Mouse (Mus musculus) olfactory bulb, adult 2 months (tissue): ENCODE data around the gene Lta. TPM values are rescaled to one million over a fixed set of nuclear protein-coding genes. Genes with fewer than 3 reads are reported as not detected.

Experiments used
- H3K27ac ChIP-seq: fragments of 200-500 bp; 2 replicates; pipeline ENCODE4 v1.5.1; 2012; ENCODE audit warnings: low read depth, low read length; ENCODE audit not compliant: insufficient read depth
- H3K4me1 ChIP-seq: fragments of 200-500 bp; 2 replicates; pipeline ENCODE4 v1.6.1; 2012; ENCODE audit warnings: low read length; ENCODE audit not compliant: control insufficient read depth, insufficient read depth
- H3K4me3 ChIP-seq: fragments of 200-500 bp; 2 replicates; pipeline ENCODE4 v1.5.1; 2012; ENCODE audit warnings: mild to moderate bottlenecking, low read depth, low read length, moderate library complexity; ENCODE audit not compliant: insufficient read depth
- CTCF ChIP-seq: fragments of 200-500 bp; IDR thresholded peaks from 2 replicates; pipeline ENCODE4 v1.5.1; 2012; ENCODE audit warnings: low read depth, mild to moderate bottlenecking, low read length, moderate library complexity; ENCODE audit not compliant: insufficient read depth
- POLR2A ChIP-seq: fragments of 200-500 bp; IDR thresholded peaks from 2 replicates; pipeline ENCODE4 v1.6.1; 2012; ENCODE audit warnings: mild to moderate bottlenecking, low read depth, low read length, moderate library complexity; ENCODE audit not compliant: insufficient read depth
- WGBS: fragments of 180-500 bp; shearing (Covaris S2); methylation state at CpG from one replicate; pipeline ENCODE4 v1.1.7; 2018; 5-methylcytosine and 5-hydroxymethylcytosine counted together
- polyA plus RNA-seq: library from polyadenylated mRNA; stranded (reverse); fragments of >200 nt; gene quantifications from 2 replicates; pipeline ENCODE4 v1.2.4, GENCODE M21; 2012; ENCODE audit warnings: low replicate concordance; ENCODE audit not compliant: missing spikeins, insufficient read depth, insufficient read length

The Lta gene
- polyA plus RNA-seq, 1 experiment: not detected

DNA sequence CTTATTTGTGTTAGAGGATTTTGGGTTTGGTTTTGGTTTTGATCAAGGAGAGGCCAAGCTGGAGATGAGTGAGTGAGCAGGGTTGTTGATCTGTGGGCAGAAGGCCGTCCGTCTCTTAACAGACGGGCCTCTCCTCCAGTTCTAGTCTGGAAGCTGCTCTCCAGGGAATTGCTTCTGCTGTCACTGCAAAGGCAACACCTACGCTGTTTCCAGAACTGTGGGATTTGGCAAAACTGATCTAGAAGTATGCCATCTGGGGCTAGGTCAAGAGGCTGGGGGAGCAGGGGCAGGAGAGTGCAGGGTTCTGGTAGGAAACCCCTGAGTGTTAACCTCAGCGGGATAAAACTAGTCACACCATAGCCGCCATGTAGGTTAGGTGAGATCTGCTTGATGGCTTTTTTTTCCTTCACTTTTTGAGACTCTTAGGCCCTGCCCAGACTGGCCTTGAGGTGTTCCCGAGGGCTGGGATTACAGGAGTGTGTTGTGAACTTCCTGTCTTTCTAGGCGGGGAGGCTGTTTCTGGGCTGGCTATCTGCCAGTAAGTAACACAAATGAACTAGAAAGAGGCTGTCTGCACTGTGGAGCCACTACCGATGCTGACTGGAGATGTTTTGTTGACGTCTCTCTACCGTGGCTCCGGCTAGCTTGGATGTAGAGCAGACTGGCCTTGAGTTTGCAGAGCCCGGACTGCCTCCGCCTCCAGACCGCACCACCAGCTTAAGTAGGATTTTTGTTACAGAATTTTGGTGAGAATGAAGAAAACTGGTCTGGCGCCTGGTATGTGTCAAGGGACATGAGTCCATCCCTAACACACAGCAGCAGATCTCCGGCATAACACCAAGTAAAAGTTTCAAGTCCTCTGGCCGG is 28.2 kb upstream of the Lta start, which contains the start of gene Atp6v1g2:
Gene Atp6v1g2, plus strand, starts transcription at position 547 of the 867 bp plus-strand sequence.
- Histone ChIP-seq H3K4me1 (peaks cover 19% of the 10 kb centered on the region), H3K27ac (no peak within 1 kb of the TSS), H3K4me3 (no peak within 1 kb of the TSS)
- 61% methylated on average over 18 of the region's 18 CpGs for WGBS
- no peak for TF ChIP-seq CTCF
- TF ChIP-seq POLR2A: no peak

DNA sequence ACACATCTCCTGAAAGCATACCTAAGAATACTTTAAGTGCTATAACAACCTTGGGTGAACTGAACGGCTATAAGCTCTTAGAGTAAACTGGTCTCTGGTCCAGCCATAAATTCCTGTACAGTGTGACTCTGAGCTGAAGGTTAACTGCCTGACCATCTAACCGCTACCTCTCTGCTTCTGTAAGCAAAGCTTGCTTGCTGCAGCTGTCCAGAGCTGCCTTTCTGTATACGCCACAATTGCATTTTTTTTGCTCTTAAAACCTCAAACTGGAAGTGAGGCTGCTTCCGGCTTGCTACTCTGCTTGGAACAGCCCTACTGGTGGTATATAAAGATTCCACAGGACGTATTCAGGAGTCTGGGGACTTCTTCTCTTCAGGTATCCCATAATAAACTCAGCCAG is 27.5 kb upstream of the Lta start:
- no peak for TF ChIP-seq CTCF
- no peak for TF ChIP-seq POLR2A
- Histone ChIP-seq H3K27ac (no peak overlapping the region), H3K4me3 (no peak overlapping the region), H3K4me1 (peaks cover 22% of the 10 kb centered on the region)
- 89% methylated on average over 5 of the region's 5 CpGs for WGBS

DNA sequence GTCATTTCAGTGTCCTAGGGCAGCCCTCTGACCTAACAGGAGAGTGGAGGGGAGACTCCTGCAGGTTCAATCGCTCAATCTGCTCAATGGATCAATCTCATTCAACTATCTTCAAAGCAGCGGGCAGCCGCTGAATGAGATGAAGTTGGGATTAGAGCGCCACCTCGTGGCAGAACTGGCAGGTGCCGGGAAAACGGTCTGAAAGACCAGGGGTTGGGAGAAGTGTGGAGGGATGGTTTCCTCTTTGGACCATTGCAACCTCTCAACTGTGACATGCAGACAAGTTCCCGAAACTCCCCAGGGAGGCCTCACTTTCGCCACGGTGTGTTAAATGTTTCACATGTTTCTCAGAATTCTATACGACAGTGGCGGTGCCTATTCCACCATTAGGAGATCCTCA is 26.9 kb upstream of the Lta start:
- TF ChIP-seq POLR2A (no peak), CTCF (peak; percentile 86)
- peaks cover 17% of the 10 kb centered on the region for H3K4me1 ChIP-seq

DNA sequence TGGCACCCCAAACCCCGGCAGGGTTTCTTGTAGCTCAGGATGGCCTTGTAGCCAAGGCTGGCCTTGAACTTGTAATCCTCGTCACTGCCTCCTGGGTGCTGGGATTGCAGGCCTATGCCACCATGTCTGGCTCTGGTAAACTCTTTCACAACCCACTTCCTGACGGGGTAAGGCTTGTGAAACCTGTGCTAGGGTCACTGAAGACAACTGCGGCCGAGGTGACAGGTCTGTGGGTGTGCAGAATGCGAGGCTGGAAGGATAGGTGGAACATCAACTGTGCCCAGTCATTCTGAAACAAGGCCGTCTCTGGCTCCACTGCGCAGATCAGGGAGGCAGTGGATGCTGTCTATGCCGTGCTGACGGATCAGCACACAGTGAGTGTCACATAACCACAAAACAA is 25.9 kb upstream of the Lta start:
- Histone ChIP-seq H3K4me3 (no peak overlapping the region), H3K4me1 (peaks cover 16% of the 10 kb centered on the region), H3K27ac (no peak overlapping the region)
- 92% methylated on average over 10 of the region's 10 CpGs for WGBS
- TF ChIP-seq CTCF (no peak), POLR2A (no peak)

More for the DNA sequence above, 26.9 kb upstream of the Lta start:
- WGBS: 13% methylated on average over 12 of the region's 12 CpGs
- Histone ChIP-seq H3K27ac (no peak overlapping the region), H3K4me3 (peak overlapping the region; percentile 14; the same call in 1 of the 2 replicates)

DNA sequence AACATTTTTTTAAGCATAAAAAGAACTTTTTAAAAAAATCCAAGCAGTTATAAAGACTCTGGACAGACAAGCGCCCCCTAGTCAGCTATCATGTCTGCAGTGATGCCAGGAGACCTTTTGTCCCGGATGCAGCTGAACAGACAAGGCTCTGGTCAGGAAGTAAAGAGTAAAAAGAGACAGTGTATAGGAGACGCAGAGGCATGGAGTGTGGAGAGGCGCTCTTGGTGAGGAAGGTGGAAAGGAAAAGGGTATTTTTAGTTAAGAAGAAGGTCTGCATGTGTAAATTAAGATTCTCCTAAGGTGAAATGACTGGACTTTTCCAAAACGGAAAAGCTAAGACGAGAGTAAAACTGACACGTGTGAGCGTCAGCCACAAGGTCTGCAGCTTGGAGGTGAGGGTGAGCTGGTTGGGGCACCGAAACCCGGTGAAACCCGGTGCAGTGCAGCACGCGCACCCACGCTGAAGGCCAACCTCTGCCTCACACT is 21.5 kb upstream of the Lta start:
- 81% methylated on average over 14 of the region's 14 CpGs for WGBS
- Histone ChIP-seq H3K27ac (no peak overlapping the region), H3K4me3 (no peak overlapping the region), H3K4me1 (peaks cover 4% of the 10 kb centered on the region; the same call in 1 of the 2 replicates)
- TF ChIP-seq CTCF (no peak), POLR2A (no peak)

DNA sequence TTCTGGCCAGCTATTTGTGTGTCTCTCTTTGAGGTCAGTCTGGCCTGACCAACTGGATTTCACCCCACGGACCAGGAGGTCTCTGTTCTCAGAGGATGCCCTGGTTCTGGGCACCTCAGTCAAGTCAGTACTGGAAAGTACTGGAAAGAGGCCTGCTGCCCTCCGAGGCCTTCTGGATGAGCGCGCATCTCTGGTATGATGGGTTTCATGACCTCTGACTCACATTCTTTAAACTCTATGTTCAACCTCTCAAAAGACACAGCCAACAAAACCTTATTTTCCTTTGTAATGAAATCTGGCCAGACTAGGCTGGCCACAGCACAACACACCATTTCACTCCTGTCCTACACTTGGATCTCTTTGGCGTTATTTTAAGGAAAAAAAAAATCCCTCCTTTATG is 20.3 kb upstream of the Lta start:
- TF ChIP-seq CTCF (no peak), POLR2A (no peak)

DNA sequence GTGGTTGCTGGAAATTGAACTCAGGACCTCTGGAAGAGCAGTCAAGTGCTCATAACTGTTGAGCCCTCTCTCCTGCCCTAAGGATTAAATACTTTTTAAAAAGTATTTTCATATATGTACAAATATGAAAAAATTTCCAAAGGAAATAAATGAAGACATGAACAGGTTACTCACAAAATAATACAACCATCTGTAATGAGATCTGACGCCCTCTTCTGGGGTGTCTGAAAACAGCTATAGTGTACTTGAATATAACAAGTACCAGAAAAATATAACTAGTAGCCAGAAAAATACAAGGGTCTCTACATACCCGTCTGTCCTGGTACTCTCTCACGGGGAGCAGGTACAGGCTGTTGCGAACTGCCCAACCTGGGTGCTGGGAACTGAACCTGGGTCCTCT is 19.5 kb upstream of the Lta start:
- 95% methylated on average over 4 of the region's 4 CpGs for WGBS
- Histone ChIP-seq H3K4me3 (no peak overlapping the region), H3K4me1 (peaks cover 13% of the 10 kb centered on the region), H3K27ac (no peak overlapping the region)
- TF ChIP-seq CTCF: no peak
- TF ChIP-seq POLR2A: no peak

More for the DNA sequence above, 20.3 kb upstream of the Lta start:
- Histone ChIP-seq H3K4me1 (peaks cover 5% of the 10 kb centered on the region), H3K27ac (no peak overlapping the region), H3K4me3 (no peak overlapping the region)
- WGBS: 92% methylated on average over 5 of the region's 5 CpGs

DNA sequence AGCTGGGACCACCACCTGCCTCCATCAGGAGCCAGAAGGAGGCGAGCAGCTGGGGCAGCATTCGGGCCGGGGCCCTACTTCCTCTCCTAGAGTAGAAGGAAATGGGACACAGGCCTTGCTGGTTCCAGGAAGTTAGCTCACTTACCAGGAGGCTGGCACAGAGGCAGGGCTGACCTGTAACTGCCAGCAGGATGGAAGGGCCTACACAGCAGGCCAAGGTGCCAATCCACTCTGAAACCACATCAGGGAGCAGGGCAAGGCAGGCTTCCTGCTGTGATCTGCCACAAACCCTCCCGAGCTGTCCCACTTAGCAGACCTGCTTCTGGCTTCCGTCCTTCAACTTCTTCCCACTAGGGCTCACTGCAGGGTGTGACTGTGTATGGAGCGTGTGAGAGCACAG is 17.1 kb upstream of the Lta start:
- TF ChIP-seq POLR2A (no peak), CTCF (no peak)
- H3K4me3 ChIP-seq: no peak overlapping the region
- H3K4me1 ChIP-seq: peaks cover 16% of the 10 kb centered on the region
- no peak overlapping the region for H3K27ac ChIP-seq
- WGBS: 74% methylated on average over 6 of the region's 6 CpGs
